Mouse (Mus musculus) CH12.LX (cell line): Measurements from ENCODE around the gene Prr36.

Source experiments
- CHD1 ChIP-seq: IDR thresholded peaks from 2 replicates; pipeline ENCODE4 v1.6.1; 2012; ENCODE audit warnings: low read depth, low read length, improper control_type of control experiment, inconsistent platforms
- CTCF ChIP-seq, 2 experiments: IDR thresholded peaks in 1 of 2; conservative IDR thresholded peaks in 1 of 2; 2 replicates each; pipeline ENCODE4 v1.5.1; 2011 to 2012; ENCODE audit warnings: low read depth in 2 of 2, low read length in 2 of 2, improper control_type of control experiment in 1 of 2, inconsistent platforms in 1 of 2, mild to moderate bottlenecking in 1 of 2, moderate library complexity in 1 of 2
- ELF1 ChIP-seq: IDR thresholded peaks from 2 replicates; pipeline ENCODE4 v1.6.1; 2014; ENCODE audit warnings: low read depth, mild to moderate bottlenecking, inconsistent platforms, low read length, improper control_type of control experiment
- EP300 ChIP-seq: IDR thresholded peaks from 2 replicates; pipeline ENCODE4 v1.6.1; 2011; ENCODE audit warnings: low read length, improper control_type of control experiment
- GABPA ChIP-seq: IDR thresholded peaks from 2 replicates; pipeline ENCODE4 v1.6.1; 2012; ENCODE audit warnings: low read depth, low read length, improper control_type of control experiment, inconsistent platforms; ENCODE audit not compliant: insufficient replicate concordance
- MAFK ChIP-seq: IDR thresholded peaks from 2 replicates; pipeline ENCODE4 v1.6.1; 2011; ENCODE audit warnings: low read length, improper control_type of control experiment; ENCODE audit not compliant: insufficient replicate concordance
- MXI1 ChIP-seq: IDR thresholded peaks from 2 replicates; pipeline ENCODE4 v1.6.1; 2011; ENCODE audit warnings: mild to moderate bottlenecking, low read depth, low read length, improper control_type of control experiment
- MYC ChIP-seq: IDR thresholded peaks from 2 replicates; pipeline ENCODE4 v1.6.1; 2011; ENCODE audit warnings: low read depth, mild to moderate bottlenecking, improper control_type of control experiment, low read length
- NRF1 ChIP-seq: IDR thresholded peaks from 2 replicates; pipeline ENCODE4 v1.6.1; 2014; ENCODE audit warnings: low read depth, mild to moderate bottlenecking, inconsistent platforms, low read length, improper control_type of control experiment, moderate library complexity
- POLR2A ChIP-seq: IDR thresholded peaks from 2 replicates; pipeline ENCODE4 v1.6.1; 2011; ENCODE audit warnings: low read depth, mild to moderate bottlenecking, improper control_type of control experiment, low read length
- TBP ChIP-seq: conservative IDR thresholded peaks from 2 replicates; pipeline ENCODE4 v1.6.1; 2011; ENCODE audit warnings: low read depth, low read length, improper control_type of control experiment
- TCF12 ChIP-seq: IDR thresholded peaks from 2 replicates; pipeline ENCODE4 v1.6.1; 2014; ENCODE audit warnings: low read depth, mild to moderate bottlenecking, inconsistent platforms, low read length, improper control_type of control experiment
- UBTF ChIP-seq: IDR thresholded peaks from 2 replicates; pipeline ENCODE4 v1.6.1; 2012; ENCODE audit warnings: low read depth, mild to moderate bottlenecking, inconsistent platforms, low read length, improper control_type of control experiment, moderate library complexity
- USF1 ChIP-seq: IDR thresholded peaks from 2 replicates; pipeline ENCODE4 v1.6.1; 2014; ENCODE audit warnings: low read depth, mild to moderate bottlenecking, inconsistent platforms, low read length, improper control_type of control experiment

DNA sequence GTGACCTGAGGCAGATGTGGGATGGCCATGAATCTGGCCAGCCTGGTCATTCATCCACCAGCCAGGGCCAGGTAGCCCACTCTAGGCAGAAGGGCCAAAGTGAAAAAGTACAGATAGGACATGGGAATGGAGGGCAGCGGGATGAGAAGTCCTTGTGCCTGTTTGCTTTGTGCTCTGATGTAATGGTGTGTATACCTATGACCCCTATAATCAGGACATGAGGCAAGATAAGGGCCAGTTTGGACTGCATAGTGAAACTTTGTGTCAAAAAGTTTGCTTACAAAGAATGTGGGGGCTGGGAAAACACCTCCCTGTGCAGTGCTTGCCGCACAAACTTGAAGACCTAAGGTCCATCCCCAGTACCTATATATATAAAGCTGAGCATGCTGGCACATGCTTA is 31.1 kb downstream of the Prr36 start:
- TF ChIP-seq CTCF (conservative IDR thresholded peaks at IDR 0.05 in 1 of 2, IDR thresholded peaks at IDR 0.05 in 1 of 2; ENCODE audit: low read depth in 2 of 2, low read length in 2 of 2) (no peak), EP300 (no peak), POLR2A (no peak), TCF12 (no peak), MYC (no peak), ELF1 (no peak), MAFK (no peak), UBTF (no peak), CHD1 (no peak), TBP (no peak), MXI1 (no peak), USF1 (no peak), NRF1 (no peak), GABPA (no peak)
